Mouse (Mus musculus) heart, adult 18-20 months (tissue): ENCODE results near the gene Taf1. TPM values are rescaled to one million over a fixed set of nuclear protein-coding genes. Genes with fewer than 3 reads are reported as not detected.

Experiments used
- total RNA-seq, 2 experiments: library from RNA; stranded (reverse); gene quantifications; 2 replicates each; pipeline ENCODE4 v1.2.3; 2021

Gene Taf1
- total RNA-seq, 2 experiments from 2014 or later: 14.6 to 17.6 TPM

Other genes with a start within 250 kb of the Taf1 start
- under 1 TPM; 0.39 to 0.74 TPM for gene Nlgn3, start 233.6 kb upstream of the Taf1 start, total RNA-seq
- not detected for gene Gjb1, start 156.4 kb upstream of the Taf1 start, total RNA-seq
- gene Zmym3, start 111.9 kb upstream of the Taf1 start, total RNA-seq: 10 to 100 TPM; 13.1 to 15.9 TPM
- 10 to 100 TPM; 58.2 to 60.3 TPM for gene Nono, start 103.4 kb upstream of the Taf1 start, total RNA-seq
- gene Itgb1bp2, start 83.6 kb upstream of the Taf1 start, total RNA-seq: 100 to 1,000 TPM; 163 to 187 TPM
- 10 to 100 TPM; 42.5 to 56.8 TPM for gene Ogt, start 107.3 kb downstream of the Taf1 start, total RNA-seq
- gene Cxcr3, start 201.5 kb downstream of the Taf1 start, total RNA-seq: under 1 TPM; 0.20 to 0.54 TPM